Mouse (Mus musculus) urinary bladder, adult 18-20 months (tissue): ENCODE data around the gene Ric8b.

Source experiments
- DNase-seq, 2 experiments: peaks; one replicate each; pipeline ENCODE4 v3.0.0; 2022; ENCODE audit warnings: low spot score in 2 of 2, mixed read lengths in 2 of 2

Ric8b gene

GRCm38 (mm10) chr10:84960380-84960930 is 43.0 kb downstream of the Ric8b start:
- no peak for DNase-seq

- no peak for DNase-seq
These were observed 45.7 kb downstream of the Ric8b start for GRCm38 (mm10) chr10:84963126-84963525.

GRCm38 (mm10) chr10:84963726-84964125 is 46.3 kb downstream of the Ric8b start:
- no peak for DNase-seq

GRCm38 (mm10) chr10:84966542-84966941 is 49.1 kb downstream of the Ric8b start:
- no peak for DNase-seq

GRCm38 (mm10) chr10:84967645-84968044 is 50.2 kb downstream of the Ric8b start:
- peak in 1 of 2 experiments; percentile 6 for DNase-seq

GRCm38 (mm10) chr10:84968852-84969704 is 51.7 kb downstream of the Ric8b start:
- no peak for DNase-seq

- no peak for DNase-seq
These were observed 57.8 kb downstream of the Ric8b start for GRCm38 (mm10) chr10:84975264-84975663.

- DNase-seq, result no peak
These were observed 59.4 kb downstream of the Ric8b start for GRCm38 (mm10) chr10:84976588-84977351.

GRCm38 (mm10) chr10:84980291-84980690 is 62.9 kb downstream of the Ric8b start:
- no peak for DNase-seq

GRCm38 (mm10) chr10:84981441-84981840 is 64.0 kb downstream of the Ric8b start:
- no peak for DNase-seq

- DNase-seq, result no peak
These were observed 65.3 kb downstream of the Ric8b start for GRCm38 (mm10) chr10:84982675-84983074.

- no peak for DNase-seq
These were observed 68.5 kb downstream of the Ric8b start for GRCm38 (mm10) chr10:84985956-84986355.

GRCm38 (mm10) chr10:84987666-84988065 is 70.2 kb downstream of the Ric8b start:
- DNase-seq, result no peak

- no peak for DNase-seq
These were observed 71.2 kb downstream of the Ric8b start for GRCm38 (mm10) chr10:84988650-84989049.

GRCm38 (mm10) chr10:84994346-84994745 is 76.9 kb downstream of the Ric8b start:
- DNase-seq, result no peak

- DNase-seq, result no peak
These were observed 77.6 kb downstream of the Ric8b start for GRCm38 (mm10) chr10:84994971-84995370.

- DNase-seq, result no peak
These were observed 79.0 kb downstream of the Ric8b start for GRCm38 (mm10) chr10:84996366-84996765.

- no peak for DNase-seq
These were observed 80.3 kb downstream of the Ric8b start for GRCm38 (mm10) chr10:84997571-84998224.

- no peak for DNase-seq
These were observed 80.8 kb downstream of the Ric8b start for GRCm38 (mm10) chr10:84998225-84998579.

GRCm38 (mm10) chr10:85001920-85002319 is 84.5 kb downstream of the Ric8b start:
- no peak for DNase-seq

GRCm38 (mm10) chr10:85003190-85004026 is 86.0 kb downstream of the Ric8b start:
- DNase-seq, result no peak
